Mouse (Mus musculus): ENCODE results near the gene Dip2b. TPM values are rescaled to one million over a fixed set of nuclear protein-coding genes. Genes with fewer than 3 reads are reported as not detected.

Gene Dip2b
- total and polyA plus RNA-seq, 3 experiments = 13.9 to 68.9 (median 15.4) TPM

- TF ChIP-seq MAFK (IDR thresholded peaks at IDR 0.05; ENCODE audit: borderline replicate concordance, low read depth, low read length) (peak; percentile 44; the same call in 1 of the 2 replicates), POLR2A (IDR thresholded peaks at IDR 0.05; ENCODE audit: control insufficient read depth in 1 of 2, insufficient read depth in 1 of 2, low read depth in 1 of 2, low read length in 2 of 2, poor library complexity in 1 of 2) (no peak), ZMIZ1 (IDR thresholded peaks at IDR 0.05; ENCODE audit: low read depth, low read length) (no peak), CTCF (IDR thresholded peaks at IDR 0.05 in 2 of 3, conservative IDR thresholded peaks at IDR 0.05 in 1 of 3; ENCODE audit: control insufficient read depth in 1 of 3, insufficient read depth in 1 of 3, low read depth in 2 of 3, low read length in 3 of 3, poor library complexity in 1 of 3, severe bottlenecking in 1 of 3) (no peak)
- peaks cover 0 to 2% of the 10 kb centered on the region in 2 experiments; a peak in 2 of 4 replicates for H3K36me3 ChIP-seq (ENCODE audit: control insufficient read depth in 1 of 2, insufficient read depth in 2 of 2, low read length in 2 of 2)
- DNase-seq (ENCODE audit: low read depth, low spot score) = no peak
- no peaks in the 10 kb centered on the region for H3K27me3 ChIP-seq (ENCODE audit: control insufficient read depth in 1 of 2, insufficient read depth in 2 of 2, low read length in 2 of 2)
- no peaks in the 10 kb centered on the region for H3K79me2 ChIP-seq (ENCODE audit: control insufficient read depth, insufficient read depth, low read length, poor library complexity)
- no peak overlapping the region for H3K27ac ChIP-seq (ENCODE audit: control insufficient read depth, low read depth, low read length)
- H3K9me3 ChIP-seq (replicated peaks; ENCODE audit: insufficient read depth, low read length) = no peaks in the 10 kb centered on the region
- no peak overlapping the region for H3K9ac ChIP-seq (ENCODE audit: control insufficient read depth, low read depth, low read length, poor library complexity, severe bottlenecking)
- no peaks in the 10 kb centered on the region for H3K4me1 ChIP-seq (ENCODE audit: control insufficient read depth in 1 of 2, insufficient read depth in 2 of 2, low read length in 2 of 2)
- H3K4me3 ChIP-seq (ENCODE audit: control insufficient read depth in 1 of 2, insufficient read depth in 1 of 2, low read depth in 2 of 2, low read length in 2 of 2) = no peak overlapping the region
These were observed 125.1 kb downstream of the Dip2b start for GRCm38 (mm10) chr15:100163381-100164051.

GRCm38 (mm10) chr15:100166464-100166863 is 128.0 kb downstream of the Dip2b start:
- Histone ChIP-seq H3K27ac (ENCODE audit: control insufficient read depth, low read depth, low read length) (no peak overlapping the region), H3K79me2 (ENCODE audit: control insufficient read depth, insufficient read depth, low read length, poor library complexity) (no peaks in the 10 kb centered on the region), H3K4me1 (ENCODE audit: control insufficient read depth in 1 of 2, insufficient read depth in 2 of 2, low read length in 2 of 2) (no peaks in the 10 kb centered on the region), H3K27me3 (ENCODE audit: control insufficient read depth in 1 of 2, insufficient read depth in 2 of 2, low read length in 2 of 2) (no peaks in the 10 kb centered on the region), H3K36me3 (ENCODE audit: control insufficient read depth in 1 of 2, insufficient read depth in 2 of 2, low read length in 2 of 2) (peaks cover 0 to 9% of the 10 kb centered on the region in 2 experiments; a peak in 1 of 4 replicates), H3K9ac (ENCODE audit: control insufficient read depth, low read depth, low read length, poor library complexity, severe bottlenecking) (no peak overlapping the region), H3K4me3 (ENCODE audit: control insufficient read depth in 1 of 2, insufficient read depth in 1 of 2, low read depth in 2 of 2, low read length in 2 of 2) (no peak overlapping the region), H3K9me3 (replicated peaks; ENCODE audit: insufficient read depth, low read length) (no peaks in the 10 kb centered on the region)
- TF ChIP-seq POLR2A (IDR thresholded peaks at IDR 0.05; ENCODE audit: control insufficient read depth in 1 of 2, insufficient read depth in 1 of 2, low read depth in 1 of 2, low read length in 2 of 2, poor library complexity in 1 of 2) (no peak), GABPA (IDR thresholded peaks at IDR 0.05; ENCODE audit: low read depth, low read length) (no peak), MYC (IDR thresholded peaks at IDR 0.05; ENCODE audit: low read depth, low read length) (no peak)
- no peak for DNase-seq (ENCODE audit: low read depth, low spot score)

GRCm38 (mm10) chr15:100167791-100168190 is 129.3 kb downstream of the Dip2b start:
- no peaks in the 10 kb centered on the region for H3K9me3 ChIP-seq (replicated peaks; ENCODE audit: insufficient read depth, low read length)
- TF ChIP-seq ZNF384 (IDR thresholded peaks at IDR 0.05; ENCODE audit: low read depth, low read length) (no peak), E2F4 (IDR thresholded peaks at IDR 0.05; ENCODE audit: borderline replicate concordance, low read depth, low read length) (no peak), BHLHE40 (IDR thresholded peaks at IDR 0.05; ENCODE audit: borderline replicate concordance, low read depth, low read length) (no peak), CTCF (IDR thresholded peaks at IDR 0.05 in 2 of 3, conservative IDR thresholded peaks at IDR 0.05 in 1 of 3; ENCODE audit: control insufficient read depth in 1 of 3, insufficient read depth in 1 of 3, low read depth in 2 of 3, low read length in 3 of 3, poor library complexity in 1 of 3, severe bottlenecking in 1 of 3) (no peak), TCF12 (IDR thresholded peaks at IDR 0.05; ENCODE audit: low read depth, low read length) (no peak), UBTF (IDR thresholded peaks at IDR 0.05; ENCODE audit: borderline replicate concordance, insufficient read depth, low read depth, low read length) (no peak), ZKSCAN1 (IDR thresholded peaks at IDR 0.05; ENCODE audit: low read depth, low read length) (no peak), CHD1 (IDR thresholded peaks at IDR 0.05; ENCODE audit: low read depth, low read length) (no peak), HCFC1 (IDR thresholded peaks at IDR 0.05; ENCODE audit: low read depth, low read length) (no peak), KAT2A (conservative IDR thresholded peaks at IDR 0.05; ENCODE audit: low read depth, low read length) (no peak)
- no peak overlapping the region for H3K9ac ChIP-seq (ENCODE audit: control insufficient read depth, low read depth, low read length, poor library complexity, severe bottlenecking)
- no peaks in the 10 kb centered on the region for H3K4me1 ChIP-seq (ENCODE audit: control insufficient read depth in 1 of 2, insufficient read depth in 2 of 2, low read length in 2 of 2)
- DNase-seq (ENCODE audit: low read depth, low spot score) = no peak
- H3K27ac ChIP-seq (ENCODE audit: control insufficient read depth, low read depth, low read length) = no peak overlapping the region
- H3K27me3 ChIP-seq (ENCODE audit: control insufficient read depth in 1 of 2, insufficient read depth in 2 of 2, low read length in 2 of 2) = no peaks in the 10 kb centered on the region
- H3K36me3 ChIP-seq (ENCODE audit: control insufficient read depth in 1 of 2, insufficient read depth in 2 of 2, low read length in 2 of 2) = peaks cover 0 to 9% of the 10 kb centered on the region in 2 experiments; a peak in 1 of 4 replicates
- no peak overlapping the region for H3K4me3 ChIP-seq (ENCODE audit: control insufficient read depth in 1 of 2, insufficient read depth in 1 of 2, low read depth in 2 of 2, low read length in 2 of 2)
- no peaks in the 10 kb centered on the region for H3K79me2 ChIP-seq (ENCODE audit: control insufficient read depth, insufficient read depth, low read length, poor library complexity)
